Mouse (Mus musculus) limb, embryonic 14.5 days (tissue): ENCODE measurements at regions not wholly inside any gene's neighbourhood (a gene's known extent, or its start where the extent isn't known, plus 50 kb on each side); places are given as distances from the start of the nearest gene placed in this dataset.

Experiments
- ATAC-seq: fragments of 200-750 bp; cut with Nextera tagmentation; 2 replicates; pipeline ENCODE4 v1.8.0; 2017; ENCODE audit warnings: low read depth, moderate number of reproducible peaks, moderate TSS enrichment; ENCODE audit not compliant: low FRiP score
- DNase-seq: peaks from one replicate; pipeline ENCODE4 v3.0.0-alpha.2; 2015; ENCODE audit warnings: low spot score
- H3K27ac ChIP-seq: fragments of 300-500 bp; sonication (generic); replicated peaks from 2 replicates; pipeline ENCODE4 v1.5.1; 2014; ENCODE audit warnings: low read depth, mild to moderate bottlenecking, low read length, moderate library complexity, mixed read lengths
- H3K27me3 ChIP-seq: fragments of 300-500 bp; sonication (generic); 2 replicates; pipeline ENCODE4 v1.6.1; 2014; ENCODE audit warnings: low read length, mixed read lengths; ENCODE audit not compliant: control insufficient read depth, insufficient read depth
- H3K36me3 ChIP-seq: fragments of 300-500 bp; sonication (generic); 2 replicates; pipeline ENCODE4 v1.6.1; 2014; ENCODE audit warnings: mild to moderate bottlenecking, low read length, moderate library complexity, mixed read lengths; ENCODE audit not compliant: control insufficient read depth, insufficient read depth
- H3K4me1 ChIP-seq: fragments of 300-500 bp; sonication (generic); 2 replicates; pipeline ENCODE4 v1.6.1; 2014; ENCODE audit warnings: antibody characterized with exemption, low read length, mixed read lengths; ENCODE audit not compliant: control insufficient read depth, insufficient read depth
- H3K4me2 ChIP-seq: fragments of 300-500 bp; sonication (generic); replicated peaks from 2 replicates; pipeline ENCODE4 v1.6.1; 2014; ENCODE audit warnings: low read depth, mild to moderate bottlenecking, low read length, moderate library complexity; ENCODE audit not compliant: severe bottlenecking
- H3K4me3 ChIP-seq: fragments of 300-500 bp; sonication (generic); replicated peaks from 2 replicates; pipeline ENCODE4 v1.5.1; 2014; ENCODE audit warnings: low read length
- H3K9ac ChIP-seq: fragments of 300-500 bp; sonication (generic); 2 replicates; pipeline ENCODE4 v1.6.1; 2014; ENCODE audit warnings: mild to moderate bottlenecking, low read depth, low read length, moderate library complexity; ENCODE audit not compliant: severe bottlenecking
- H3K9me3 ChIP-seq: fragments of 300-500 bp; sonication (generic); 2 replicates; pipeline ENCODE4 v1.6.1; 2016; ENCODE audit warnings: low read length; ENCODE audit not compliant: control insufficient read depth
- POLR2A ChIP-seq: fragments of 200-500 bp; IDR thresholded peaks from 2 replicates; pipeline ENCODE4 v1.8.0; 2012; ENCODE audit warnings: inconsistent platforms, mild to moderate bottlenecking, moderate library complexity, borderline replicate concordance; ENCODE audit not compliant: insufficient read depth, insufficient read length; ENCODE audit errors: extremely low read depth
- WGBS: fragments of 180-500 bp; shearing (Covaris S2); extraction: QIAGEN DNeasy Blood & Tissue Kit; methylation state at CpG from one replicate; pipeline ENCODE4 v1.1.7; 2014; 5-methylcytosine and 5-hydroxymethylcytosine counted together

DNA sequence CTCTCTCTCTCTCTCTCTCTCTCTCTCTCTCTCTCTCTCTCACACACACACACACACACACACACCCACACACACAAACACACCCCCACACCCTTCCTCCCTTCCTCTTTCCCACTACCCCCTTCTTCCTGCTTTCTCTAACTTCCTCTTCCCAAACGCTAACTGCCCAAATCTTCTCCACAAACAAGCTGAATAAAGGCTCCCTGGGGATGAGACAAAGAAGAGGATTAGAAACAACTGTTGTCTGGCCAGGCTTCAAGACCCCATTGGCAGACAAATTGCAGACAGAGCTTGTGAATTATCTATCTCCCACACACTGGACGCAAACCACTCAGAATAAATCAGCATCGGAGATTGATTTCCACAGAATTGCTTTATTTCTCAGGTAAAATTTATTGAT, 603.4 kb upstream of the Tle4 start:
- Histone ChIP-seq H3K4me1 (no peaks in the 10 kb centered on the region), H3K4me2 (no peak overlapping the region), H3K27ac (no peak overlapping the region), H3K9ac (no peak overlapping the region), H3K9me3 (no peaks in the 10 kb centered on the region), H3K36me3 (no peaks in the 10 kb centered on the region), H3K27me3 (no peaks in the 10 kb centered on the region), H3K4me3 (no peak overlapping the region)
- ATAC-seq, result no peak
- peak; percentile 36 for DNase-seq
- TF ChIP-seq POLR2A, result no peak
- 46% methylated on average over 3 of the region's 3 CpGs for WGBS

DNA sequence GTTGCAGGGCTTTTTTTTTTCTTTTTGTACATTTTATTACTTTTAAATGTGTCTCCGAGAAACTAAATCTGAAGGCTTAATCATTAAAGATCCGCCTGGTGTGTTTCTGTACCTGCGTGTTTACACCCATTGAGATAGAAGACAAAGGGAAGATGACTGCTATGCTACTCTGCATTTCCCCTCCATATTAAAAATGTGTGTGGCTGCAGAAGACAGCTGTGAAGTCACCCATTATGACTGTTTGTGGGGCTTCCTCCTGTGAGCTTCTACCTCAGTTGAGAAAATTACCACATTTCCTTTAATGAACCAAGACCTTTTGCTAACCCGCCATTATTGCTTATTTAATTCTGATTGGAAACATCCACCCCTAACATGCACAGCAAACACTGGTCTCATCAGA, 602.9 kb upstream of the Tle4 start:
- ATAC-seq (no peak), DNase-seq (no peak)
- 64% methylated on average over 4 of the region's 4 CpGs for WGBS
- Histone ChIP-seq H3K4me1 (no peaks in the 10 kb centered on the region), H3K27me3 (no peaks in the 10 kb centered on the region), H3K36me3 (no peaks in the 10 kb centered on the region), H3K4me2 (no peak overlapping the region), H3K9me3 (no peaks in the 10 kb centered on the region), H3K9ac (no peak overlapping the region), H3K4me3 (no peak overlapping the region), H3K27ac (no peak overlapping the region)
- TF ChIP-seq POLR2A, result no peak

DNA sequence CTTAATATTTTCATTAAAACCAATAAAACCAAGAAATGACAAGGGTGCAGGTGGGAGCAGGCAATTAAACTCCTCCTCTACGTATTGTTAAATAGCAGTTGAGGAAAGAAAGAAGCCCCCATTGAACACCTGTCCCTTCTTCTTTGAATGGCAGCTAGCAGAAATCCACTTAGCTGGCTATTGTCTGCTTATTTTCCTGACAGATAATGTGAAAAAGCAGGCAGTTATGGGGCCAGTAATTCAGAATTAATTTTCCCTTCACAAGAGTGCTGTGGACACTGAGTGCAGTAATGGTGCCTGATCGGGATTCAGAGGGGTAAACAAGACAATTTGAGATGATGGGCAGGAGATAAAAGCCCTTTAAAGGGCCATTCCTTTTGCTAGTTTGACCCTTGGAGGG, 602.5 kb upstream of the Tle4 start:
- no peak for TF ChIP-seq POLR2A
- no peak overlapping the region for H3K27ac ChIP-seq
- WGBS, result 34% methylated on average over 2 of the region's 2 CpGs
- no peak overlapping the region for H3K4me2 ChIP-seq
- no peak overlapping the region for H3K4me3 ChIP-seq
- H3K4me1 ChIP-seq, result no peaks in the 10 kb centered on the region
- no peaks in the 10 kb centered on the region for H3K36me3 ChIP-seq
- no peaks in the 10 kb centered on the region for H3K9me3 ChIP-seq
- H3K27me3 ChIP-seq, result no peaks in the 10 kb centered on the region
- ATAC-seq (no peak), DNase-seq (no peak)
- no peak overlapping the region for H3K9ac ChIP-seq

DNA sequence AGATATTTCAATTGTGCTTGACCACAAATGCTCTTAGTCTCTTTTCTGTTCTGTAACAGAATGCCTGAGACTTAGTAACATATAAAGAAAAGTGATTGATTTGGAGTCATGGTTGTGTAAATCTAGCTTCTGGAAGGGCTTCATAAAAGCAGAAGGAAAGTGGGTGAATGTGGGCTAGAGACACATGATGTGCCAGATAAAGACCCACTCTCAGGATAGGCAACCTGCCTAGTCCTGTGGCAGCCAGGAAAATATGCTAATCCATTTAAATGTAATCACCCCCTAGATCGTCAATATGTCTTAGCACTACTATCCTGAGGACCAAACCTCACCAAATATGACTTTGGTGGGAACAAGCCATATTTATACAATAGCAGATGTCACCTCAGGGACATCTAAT, 601.8 kb upstream of the Tle4 start:
- Histone ChIP-seq H3K4me2 (no peak overlapping the region), H3K9me3 (no peaks in the 10 kb centered on the region), H3K27me3 (no peaks in the 10 kb centered on the region), H3K27ac (no peak overlapping the region), H3K36me3 (no peaks in the 10 kb centered on the region), H3K4me3 (no peak overlapping the region), H3K9ac (no peak overlapping the region), H3K4me1 (no peaks in the 10 kb centered on the region)
- ATAC-seq (no peak), DNase-seq (no peak)
- whole genome bisulfite sequencing, result 66% methylated on average over 1 of the region's 1 CpGs
- no peak for TF ChIP-seq POLR2A

DNA sequence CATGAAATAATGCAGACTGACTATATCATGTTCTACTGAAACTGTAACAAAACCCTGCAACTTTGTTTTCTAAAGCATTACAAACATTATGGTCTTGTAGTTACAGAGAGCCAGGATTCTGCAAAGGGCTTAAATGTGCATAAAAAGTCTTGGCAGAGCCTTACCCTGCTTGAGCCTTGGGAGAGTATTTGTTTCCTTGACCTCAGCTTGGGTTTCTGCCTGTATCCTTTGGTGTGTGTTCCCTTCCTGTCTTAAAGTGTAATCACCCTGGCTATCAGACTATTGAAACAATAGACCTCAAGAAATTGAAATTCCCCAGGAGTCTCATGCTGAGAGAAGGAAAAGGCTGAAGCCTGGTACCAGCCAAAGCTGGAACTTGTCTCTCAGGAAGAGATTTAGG, 577.4 kb upstream of the Tle4 start:
- no peak for ATAC-seq
- H3K9ac ChIP-seq, result no peak overlapping the region
- DNase-seq, result no peak
- no peaks in the 10 kb centered on the region for H3K9me3 ChIP-seq
- no peaks in the 10 kb centered on the region for H3K27me3 ChIP-seq
- TF ChIP-seq POLR2A, result no peak
- no peaks in the 10 kb centered on the region for H3K4me1 ChIP-seq
- H3K4me2 ChIP-seq, result no peak overlapping the region
- H3K36me3 ChIP-seq, result no peaks in the 10 kb centered on the region
- H3K4me3 ChIP-seq, result no peak overlapping the region
- no peak overlapping the region for H3K27ac ChIP-seq

DNA sequence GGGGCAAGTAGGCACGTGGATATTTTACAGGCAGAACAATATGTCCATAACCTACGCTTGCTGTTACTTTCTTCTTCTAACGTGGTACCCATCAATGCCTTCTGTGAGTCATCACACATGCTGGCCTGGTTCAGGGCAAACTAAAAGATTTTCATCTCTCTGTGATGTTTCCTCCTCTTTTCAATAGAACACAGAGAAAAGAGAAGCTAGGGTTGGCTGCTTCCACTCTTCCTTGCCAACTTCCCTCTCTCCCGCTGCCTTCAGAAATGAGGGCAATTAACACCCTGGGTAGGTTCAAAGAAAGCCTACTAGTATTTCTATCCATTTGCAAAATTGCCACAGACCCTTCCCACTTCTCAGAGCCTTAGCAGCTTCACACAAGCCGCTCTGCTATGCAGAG, 575.5 kb upstream of the Tle4 start:
- no peaks in the 10 kb centered on the region for H3K4me1 ChIP-seq
- no peak overlapping the region for H3K4me2 ChIP-seq
- H3K27ac ChIP-seq, result no peak overlapping the region
- TF ChIP-seq POLR2A, result no peak
- no peak overlapping the region for H3K4me3 ChIP-seq
- H3K36me3 ChIP-seq, result no peaks in the 10 kb centered on the region
- ATAC-seq (no peak), DNase-seq (no peak)
- H3K9ac ChIP-seq, result no peak overlapping the region
- no peaks in the 10 kb centered on the region for H3K27me3 ChIP-seq
- 20% methylated on average over 5 of the region's 5 CpGs for WGBS
- no peaks in the 10 kb centered on the region for H3K9me3 ChIP-seq
